Mouse (Mus musculus) limb, embryonic 13.5 days (tissue): ENCODE measurements around the gene Dcp1b. TPM values are rescaled to one million over a fixed set of nuclear protein-coding genes. Genes with fewer than 3 reads are reported as not detected.

Experiments used
- ATAC-seq: fragments of 200-750 bp; cut with Nextera tagmentation; 2 replicates; pipeline ENCODE4 v1.8.0; 2017; ENCODE audit warnings: low read depth, moderate number of reproducible peaks, moderate TSS enrichment; ENCODE audit not compliant: low FRiP score
- H3K27ac ChIP-seq: fragments of 300-500 bp; sonication (generic); 2 replicates; pipeline ENCODE4 v1.5.1; 2015; ENCODE audit warnings: inconsistent platforms, mild to moderate bottlenecking, moderate library complexity
- H3K27me3 ChIP-seq: fragments of 300-500 bp; sonication (generic); 2 replicates; pipeline ENCODE4 v1.6.1; 2015; ENCODE audit warnings: mild to moderate bottlenecking, inconsistent platforms
- H3K36me3 ChIP-seq: fragments of 300-500 bp; sonication (generic); 2 replicates; pipeline ENCODE4 v1.6.1; 2015; ENCODE audit warnings: inconsistent platforms, mild to moderate bottlenecking, moderate library complexity
- H3K4me1 ChIP-seq: fragments of 300-500 bp; sonication (generic); 2 replicates; pipeline ENCODE4 v1.6.1; 2015; ENCODE audit warnings: inconsistent platforms
- H3K4me2 ChIP-seq: fragments of 300-500 bp; sonication (generic); replicated peaks from 2 replicates; pipeline ENCODE4 v1.6.1; 2015; ENCODE audit warnings: inconsistent platforms, mild to moderate bottlenecking, moderate library complexity
- H3K4me3 ChIP-seq: fragments of 300-500 bp; sonication (generic); 2 replicates; pipeline ENCODE4 v1.5.1; 2015; ENCODE audit warnings: moderate library complexity, mild to moderate bottlenecking, inconsistent platforms
- H3K9ac ChIP-seq: fragments of 300-500 bp; sonication (generic); 2 replicates; pipeline ENCODE4 v1.6.1; 2015; ENCODE audit warnings: mild to moderate bottlenecking, inconsistent platforms
- H3K9me3 ChIP-seq: fragments of 300-500 bp; sonication (generic); 2 replicates; pipeline ENCODE4 v1.6.1; 2016; ENCODE audit warnings: inconsistent platforms
- WGBS: fragments of 180-500 bp; shearing (Covaris S2); methylation state at CpG from one replicate; pipeline ENCODE4 v1.1.7; 2015; 5-methylcytosine and 5-hydroxymethylcytosine counted together
- polyA plus RNA-seq: library from polyadenylated mRNA; unstranded; fragments of >200 nt; fragmentation: Nextera tagmentation; extraction: Ambion mirVana; gene quantifications from 2 replicates; pipeline ENCODE4 v1.2.1, GENCODE M21; 2015

Gene Dcp1b
- polyA plus RNA-seq, 1 experiment from 2014 or later: 8.8 TPM

- no peak overlapping the region for H3K4me3 ChIP-seq
- WGBS: 77% methylated on average over 5 of the region's 5 CpGs
- H3K36me3 ChIP-seq: no peaks in the 10 kb centered on the region
- ATAC-seq: no peak
- peaks cover 12% of the 10 kb centered on the region; the same call in 1 of the 2 replicates for H3K4me1 ChIP-seq
- no peak overlapping the region for H3K4me2 ChIP-seq
- H3K27me3 ChIP-seq: no peaks in the 10 kb centered on the region
- H3K9me3 ChIP-seq: no peaks in the 10 kb centered on the region
- H3K27ac ChIP-seq: no peak overlapping the region
- no peak overlapping the region for H3K9ac ChIP-seq
These were observed 64.4 kb downstream of the Dcp1b start for GRCm38 (mm10) chr6:119239341-119240005.

- no peaks in the 10 kb centered on the region for H3K36me3 ChIP-seq
- peaks cover 12% of the 10 kb centered on the region; the same call in 1 of the 2 replicates for H3K4me1 ChIP-seq
These were observed 65.2 kb downstream of the Dcp1b start for GRCm38 (mm10) chr6:119240256-119240655.

GRCm38 (mm10) chr6:119240871-119241705 lies 66.0 kb downstream of the Dcp1b start:
- Histone ChIP-seq H3K9ac (no peak overlapping the region), H3K36me3 (no peaks in the 10 kb centered on the region), H3K27ac (no peak overlapping the region), H3K4me2 (no peak overlapping the region), H3K9me3 (peaks cover 2% of the 10 kb centered on the region), H3K4me3 (no peak overlapping the region), H3K4me1 (peaks cover 12% of the 10 kb centered on the region; the same call in 1 of the 2 replicates), H3K27me3 (no peaks in the 10 kb centered on the region)
- no peak for ATAC-seq
- 54% methylated on average over 21 of the region's 21 CpGs for WGBS

More at GRCm38 (mm10) chr6:119240256-119240655, 65.2 kb downstream of the Dcp1b start:
- H3K27me3 ChIP-seq: no peaks in the 10 kb centered on the region
- H3K9ac ChIP-seq: no peak overlapping the region
- no peaks in the 10 kb centered on the region for H3K9me3 ChIP-seq
- H3K4me3 ChIP-seq: no peak overlapping the region
- no peak overlapping the region for H3K27ac ChIP-seq
- 79% methylated on average over 7 of the region's 7 CpGs for WGBS
- no peak overlapping the region for H3K4me2 ChIP-seq
- no peak for ATAC-seq

GRCm38 (mm10) chr6:119246082-119246481 lies 71.0 kb downstream of the Dcp1b start:
- no peak overlapping the region for H3K4me3 ChIP-seq
- H3K27ac ChIP-seq: no peak overlapping the region
- H3K9ac ChIP-seq: no peak overlapping the region
- peaks cover 6% of the 10 kb centered on the region for H3K9me3 ChIP-seq
- H3K4me1 ChIP-seq: 0 out of 2 replicates have a peak, but pooled peaks cover 1% of the 10 kb centered on the region
- no peaks in the 10 kb centered on the region for H3K36me3 ChIP-seq
- H3K4me2 ChIP-seq: no peak overlapping the region
- 53% methylated on average over 2 of the region's 2 CpGs for WGBS
- no peaks in the 10 kb centered on the region for H3K27me3 ChIP-seq
- no peak for ATAC-seq

- Histone ChIP-seq H3K9ac (no peak overlapping the region), H3K27ac (no peak overlapping the region), H3K4me3 (no peak overlapping the region), H3K36me3 (no peaks in the 10 kb centered on the region), H3K9me3 (peaks cover 6% of the 10 kb centered on the region), H3K4me1 (no peaks in the 10 kb centered on the region), H3K27me3 (no peaks in the 10 kb centered on the region), H3K4me2 (no peak overlapping the region)
- 78% methylated on average over 3 of the region's 3 CpGs for WGBS
- ATAC-seq: no peak
These were observed 73.5 kb downstream of the Dcp1b start for GRCm38 (mm10) chr6:119248578-119248977.

GRCm38 (mm10) chr6:119249726-119250125 lies 74.7 kb downstream of the Dcp1b start:
- no peaks in the 10 kb centered on the region for H3K4me1 ChIP-seq
- peaks cover 6% of the 10 kb centered on the region for H3K9me3 ChIP-seq
- H3K4me2 ChIP-seq: no peak overlapping the region
- ATAC-seq: no peak
- no peak overlapping the region for H3K27ac ChIP-seq
- H3K4me3 ChIP-seq: no peak overlapping the region
- no peak overlapping the region for H3K9ac ChIP-seq
- no peaks in the 10 kb centered on the region for H3K36me3 ChIP-seq
- WGBS: 86% methylated on average over 10 of the region's 10 CpGs
- H3K27me3 ChIP-seq: no peaks in the 10 kb centered on the region

- ATAC-seq: no peak
- WGBS: 78% methylated on average over 4 of the region's 4 CpGs
- Histone ChIP-seq H3K4me3 (no peak overlapping the region), H3K27me3 (no peaks in the 10 kb centered on the region), H3K27ac (no peak overlapping the region), H3K4me2 (no peak overlapping the region), H3K9ac (no peak overlapping the region), H3K9me3 (peaks cover 2% of the 10 kb centered on the region; the same call in 1 of the 2 replicates), H3K4me1 (no peaks in the 10 kb centered on the region), H3K36me3 (no peaks in the 10 kb centered on the region)
These were observed 76.7 kb downstream of the Dcp1b start for GRCm38 (mm10) chr6:119251704-119252103.

Other genes with a start within 250 kb of the Dcp1b start
- 9.8 and 9.9 TPM in 2 replicates for gene Cacna1c, start 21.2 kb downstream of the Dcp1b start, polyA plus RNA-seq
- not detected in 2 replicates for gene Cacna2d4, start 61.3 kb downstream of the Dcp1b start, polyA plus RNA-seq
- 0.05 TPM in 1 of 2 replicates, not detected in the other for gene Lrtm2, start 155.5 kb downstream of the Dcp1b start, polyA plus RNA-seq
- gene Adipor2, start 242.5 kb downstream of the Dcp1b start, polyA plus RNA-seq: 35.5 and 36.8 TPM in 2 replicates